ENCODE assay signal across 18 mouse cellular contexts in the genomic region with DNA sequence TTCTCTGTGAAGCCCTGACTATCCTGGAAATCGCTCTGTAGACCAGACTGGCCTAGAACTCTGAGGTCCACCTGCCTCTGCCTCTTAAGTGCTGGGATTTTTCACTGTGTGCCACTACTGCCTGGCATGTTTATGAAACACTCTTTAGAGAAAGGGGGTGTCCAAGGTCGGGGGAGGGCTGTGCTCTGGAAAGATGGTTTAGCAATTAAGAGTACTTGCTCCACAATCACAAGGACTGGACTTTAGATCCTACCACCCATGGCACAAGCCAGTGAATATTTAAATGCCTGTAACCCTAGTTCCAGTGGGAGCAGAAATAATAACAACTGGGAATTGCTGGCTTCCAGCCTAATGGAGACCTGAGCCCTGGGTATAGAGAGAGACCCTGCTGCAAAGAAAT. TPM values are rescaled to one million over a fixed set of nuclear protein-coding genes. Genes with fewer than 3 reads are reported as not detected.
DNase-seq lines count a peak whose midpoint lies in the region; ATAC-seq lines count a peak whose summit lies in the region.
"Had no signal": no experiment of that assay in that cellular context is flagged by ENCODE, and none has a peak within 500 bp of the region (broad histone marks: within the 10 kb centered on the region; RNA-seq: fewer than 3 reads in every experiment).

No protein-coding gene starts in this region.

- 68% methylated on average over 2 of the region's 2 CpGs for WGBS in forebrain, embryonic 10.5 days
- 73% methylated on average over 2 of the region's 2 CpGs for WGBS in forebrain, embryonic 11.5 days
- WGBS in embryonic facial prominence, embryonic 15.5 days, result 54% methylated on average over 2 of the region's 2 CpGs

- no peak overlapping the region for H3K4me2 ChIP-seq in forebrain, embryonic 11.5 days (ENCODE audit: low read depth, low read length, severe bottlenecking)
- H3K4me2 ChIP-seq in embryonic facial prominence, embryonic 15.5 days (replicated peaks), result no peak overlapping the region
- H3K4me2 ChIP-seq: intestine, embryonic 15.5 days; liver, embryonic 11.5 days had no signal

- no peaks in the 10 kb centered on the region for H3K27me3 ChIP-seq in forebrain, embryonic 10.5 days (ENCODE audit: poor library complexity, severe bottlenecking)
- no peaks in the 10 kb centered on the region for H3K27me3 ChIP-seq in forebrain, embryonic 11.5 days (ENCODE audit: control insufficient read depth, insufficient read depth, low read length)
- no peaks in the 10 kb centered on the region for H3K27me3 ChIP-seq in embryonic facial prominence, embryonic 15.5 days
- H3K27me3 ChIP-seq: CH12.LX; intestine, embryonic 15.5 days had no signal

- no peak for DNase-seq in forebrain, embryonic 10.5 days (ENCODE audit: extremely low spot score, low spot score)
- DNase-seq in forebrain, embryonic 11.5 days (ENCODE audit: low spot score), result no peak
- DNase-seq in kidney, adult 8-10 months, result peak; percentile 41 to 52
- DNase-seq in kidney, postnatal 10 days, result no peak
- peak; percentile 35 to 70 for DNase-seq in kidney, postnatal 25 days
- no peak for DNase-seq in adrenal gland, adult (ENCODE audit: inconsistent age in 2 of 2, low spot score in 1 of 2)
- DNase-seq in adrenal gland, postnatal 14 days, result no peak
- DNase-seq: adrenal gland, postnatal 25 days; cerebellum, adult 9-10 months; embryo, embryonic 11 days; heart, postnatal 10 days; layer of hippocampus, adult 9-11 months had no signal

- H3K36me3 ChIP-seq in forebrain, embryonic 10.5 days (replicated peaks), result peaks cover 45% of the 10 kb centered on the region
- H3K36me3 ChIP-seq in forebrain, embryonic 11.5 days (ENCODE audit: control insufficient read depth, insufficient read depth, low read length), result peaks cover 3% of the 10 kb centered on the region
- peaks cover 13% of the 10 kb centered on the region; the same call in 1 of the 2 replicates for H3K36me3 ChIP-seq in embryonic facial prominence, embryonic 15.5 days
- H3K36me3 ChIP-seq: intestine, embryonic 15.5 days had no signal

- H3K4me1 ChIP-seq in forebrain, embryonic 10.5 days, result peaks cover 19% of the 10 kb centered on the region
- H3K4me1 ChIP-seq in forebrain, embryonic 11.5 days (replicated peaks; ENCODE audit: control insufficient read depth, insufficient read depth, low read length), result peaks cover 8% of the 10 kb centered on the region; the same call in 1 of the 2 replicates
- H3K4me1 ChIP-seq in embryonic facial prominence, embryonic 15.5 days, result peaks cover 28% of the 10 kb centered on the region
- H3K4me1 ChIP-seq: intestine, embryonic 15.5 days had no signal

- H3K9me3 ChIP-seq in forebrain, embryonic 10.5 days, result peaks cover 4% of the 10 kb centered on the region
- H3K9me3 ChIP-seq in forebrain, embryonic 11.5 days (ENCODE audit: control insufficient read depth, low read length), result peaks cover 4% of the 10 kb centered on the region; the same call in 1 of the 2 replicates
- no peaks in the 10 kb centered on the region for H3K9me3 ChIP-seq in embryonic facial prominence, embryonic 15.5 days (replicated peaks)
- H3K9me3 ChIP-seq: intestine, embryonic 15.5 days had no signal

- H3K9ac ChIP-seq in forebrain, embryonic 11.5 days (ENCODE audit: low read length), result no peak overlapping the region
- no peak overlapping the region for H3K9ac ChIP-seq in embryonic facial prominence, embryonic 15.5 days
- H3K9ac ChIP-seq: intestine, embryonic 15.5 days had no signal

- peak overlapping the region; percentile 62 for H3K27ac ChIP-seq in forebrain, embryonic 10.5 days
- no peak overlapping the region for H3K27ac ChIP-seq in forebrain, embryonic 11.5 days (ENCODE audit: low read depth, low read length)
- H3K27ac ChIP-seq in embryonic facial prominence, embryonic 15.5 days (replicated peaks), result peak overlapping the region; percentile 86
- H3K27ac ChIP-seq: intestine, embryonic 15.5 days had no signal

- H3K4me3 ChIP-seq in forebrain, embryonic 10.5 days, result no peak overlapping the region
- H3K4me3 ChIP-seq in forebrain, embryonic 11.5 days (ENCODE audit: low read depth, low read length), result no peak overlapping the region
- H3K4me3 ChIP-seq in embryonic facial prominence, embryonic 15.5 days (replicated peaks), result no peak overlapping the region
- H3K4me3 ChIP-seq: gastrocnemius, adult 2 months; intestine, embryonic 15.5 days had no signal

- ATAC-seq in forebrain, embryonic 11.5 days (replicated peaks; ENCODE audit: low FRiP score), result no peak
- no peak for ATAC-seq in embryonic facial prominence, embryonic 15.5 days (ENCODE audit: insufficient number of reproducible peaks, low FRiP score, low TSS enrichment, low read depth)
- ATAC-seq: intestine, embryonic 15.5 days; lung, postnatal 0 days had no signal

RNA-seq across cellular contexts. Expression of a gene that starts 36.4 kb away (rescaled TPM):
- polyA plus RNA-seq in forebrain, embryonic 10.5 days (2016; fragmentation: Nextera tagmentation; extraction: Ambion mirVana), result 129 and 134 TPM in 2 replicates
- polyA plus RNA-seq in forebrain, embryonic 11.5 days (2014; fragmentation: Nextera tagmentation; extraction: Ambion mirVana), result 122 and 125 TPM in 2 replicates
- polyA plus RNA-seq in embryonic facial prominence, embryonic 15.5 days (2015; fragmentation: Nextera tagmentation; extraction: Ambion mirVana), result 111 and 126 TPM in 2 replicates
- total RNA-seq in adrenal gland, postnatal 14 days (2021), result 75.2 and 79.0 TPM in 2 replicates

RNA-seq across cellular contexts. Expression of a gene that starts 36.5 kb away (rescaled TPM):
- 26.3 and 28.1 TPM in 2 replicates for polyA plus RNA-seq in forebrain, embryonic 10.5 days (2016; fragmentation: Nextera tagmentation; extraction: Ambion mirVana)
- polyA plus RNA-seq in forebrain, embryonic 11.5 days (2014; fragmentation: Nextera tagmentation; extraction: Ambion mirVana), result 18.6 and 20.7 TPM in 2 replicates
- 23.8 and 24.3 TPM in 2 replicates for polyA plus RNA-seq in embryonic facial prominence, embryonic 15.5 days (2015; fragmentation: Nextera tagmentation; extraction: Ambion mirVana)
- total RNA-seq in adrenal gland, postnatal 14 days (2021), result 23.8 and 25.0 TPM in 2 replicates

Comparison
In these comparisons a context has a peak if more than half of its experiments do, and no peak if none do; other contexts are left out.
1. DNase-seq: peak in kidney, adult 8-10 months (2 of 2) and kidney, postnatal 25 days (2 of 2); none in forebrain, embryonic 10.5 days (single experiment), forebrain, embryonic 11.5 days (single experiment), kidney, postnatal 10 days (single experiment), adrenal gland, adult (0 of 2) and adrenal gland, postnatal 14 days (single experiment).